Mouse (Mus musculus): Measurements from ENCODE around the gene Myrf. TPM values are rescaled to one million over a fixed set of nuclear protein-coding genes. Genes with fewer than 3 reads are reported as not detected.

The Myrf gene
- total RNA-seq (2021): 1 to 10 TPM; 1.6 to 1.8 TPM

DNA sequence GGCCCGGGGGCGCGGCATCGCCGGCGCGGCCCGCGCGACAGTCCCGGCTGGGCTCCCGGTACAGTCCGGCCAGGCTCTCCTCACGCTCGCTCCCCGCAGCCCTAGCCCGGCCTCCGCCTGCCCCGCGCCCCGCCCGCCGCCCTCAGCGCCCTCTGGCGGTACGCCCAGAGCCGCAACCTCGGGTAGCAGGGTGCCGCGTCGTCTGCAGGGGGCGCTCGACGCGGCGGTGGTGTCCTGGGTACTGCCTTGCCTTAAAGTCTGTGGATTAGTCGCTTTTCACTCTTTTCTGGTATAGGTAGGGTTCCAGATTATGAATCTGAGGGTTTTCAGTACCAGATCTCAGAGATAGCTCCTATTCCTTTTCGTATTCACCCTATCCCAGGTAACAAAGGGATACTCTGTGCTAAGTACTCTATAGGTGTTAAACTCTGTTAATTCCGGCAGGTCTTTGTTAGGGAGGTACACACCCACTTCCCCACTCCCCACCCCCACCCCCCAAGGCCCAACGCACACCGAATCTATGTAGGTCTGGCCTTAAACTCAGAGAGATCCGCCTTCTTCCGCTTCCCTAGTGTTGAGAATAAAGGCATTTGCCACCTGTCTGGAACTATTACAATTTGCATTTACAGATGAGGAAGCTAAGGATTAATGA, at the start of gene Myrf:
Myrf (minus strand) TSS at position 95 of the 652 bp plus-strand sequence.
- peak; percentile 76 for DNase-seq
- intact Hi-C loops (cut with DNase I): no loop called here

DNA sequence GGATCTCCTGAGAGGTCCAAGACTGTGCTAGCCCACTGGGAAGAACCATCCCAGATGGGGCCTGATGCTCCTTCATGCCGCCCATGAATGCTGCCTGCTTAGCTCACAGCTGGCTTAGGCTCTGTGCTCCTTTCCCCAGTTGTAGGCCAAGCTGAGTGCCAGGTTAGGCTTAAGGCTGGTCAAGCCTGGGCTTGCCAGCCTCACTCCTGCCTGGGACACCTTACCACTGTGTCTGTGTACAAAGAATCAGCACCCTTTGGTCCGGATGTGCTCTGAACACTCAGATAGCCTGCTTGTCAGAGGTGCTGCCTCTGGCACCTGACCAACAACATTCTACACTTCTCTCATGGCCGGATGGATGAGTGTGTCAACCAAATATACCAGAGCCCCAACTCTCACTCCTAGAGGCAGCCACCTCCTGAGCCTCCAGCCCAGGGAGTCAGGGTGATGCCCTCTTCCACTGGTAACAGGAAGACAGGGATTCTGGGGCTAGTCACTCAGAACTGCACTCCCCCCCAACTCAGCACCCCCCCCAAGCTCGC, 49.1 kb upstream of the Myrf start:
- intact Hi-C loops (cut with DNase I): no loop called here
- no peak for DNase-seq

DNA sequence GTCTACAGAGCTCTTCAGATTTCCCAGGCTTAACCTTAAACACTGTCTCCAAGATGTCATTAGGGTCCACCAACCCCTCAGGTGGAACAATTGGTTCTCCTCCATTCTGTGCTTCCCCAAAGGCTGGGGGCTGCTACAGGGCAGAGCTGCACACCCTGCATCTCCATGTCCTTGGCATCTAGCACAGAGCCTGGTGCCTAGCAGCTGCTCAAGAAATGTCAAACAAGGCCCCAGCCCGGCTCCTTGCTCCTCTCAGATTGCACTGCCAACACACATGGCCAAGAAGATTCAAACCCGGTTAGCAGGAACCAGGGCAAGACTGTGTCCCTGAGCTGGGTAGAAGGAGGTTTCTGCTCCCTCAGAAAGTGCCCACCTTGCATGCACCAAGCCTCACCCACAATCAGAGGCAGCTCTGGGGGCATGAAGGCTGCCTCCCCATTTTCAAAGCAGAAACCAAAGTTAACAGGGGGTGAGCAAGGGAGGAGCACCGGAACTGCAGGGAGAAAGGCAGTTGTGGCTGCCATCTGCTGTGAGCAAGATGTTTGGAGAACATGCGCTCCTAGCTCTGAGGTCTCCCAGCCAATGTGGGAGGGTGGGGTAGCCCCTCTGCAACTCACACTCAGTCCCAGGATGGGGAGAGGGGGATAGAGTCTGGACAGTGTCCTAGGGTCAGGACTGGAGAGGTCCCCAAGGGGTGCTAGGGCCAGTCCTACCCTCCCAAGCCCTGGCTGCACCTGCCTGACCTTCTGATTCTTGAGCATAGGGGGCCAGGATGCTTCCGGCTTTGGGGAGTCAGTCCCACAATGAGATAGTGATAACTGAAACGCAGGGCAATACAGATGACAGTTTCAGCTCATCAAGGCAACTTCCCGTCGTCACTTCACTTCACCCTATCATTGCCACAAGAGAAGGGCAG, 47.8 kb upstream of the Myrf start:
- DNase-seq: no peak
- intact Hi-C loops (cut with DNase I): no loop called here

DNA sequence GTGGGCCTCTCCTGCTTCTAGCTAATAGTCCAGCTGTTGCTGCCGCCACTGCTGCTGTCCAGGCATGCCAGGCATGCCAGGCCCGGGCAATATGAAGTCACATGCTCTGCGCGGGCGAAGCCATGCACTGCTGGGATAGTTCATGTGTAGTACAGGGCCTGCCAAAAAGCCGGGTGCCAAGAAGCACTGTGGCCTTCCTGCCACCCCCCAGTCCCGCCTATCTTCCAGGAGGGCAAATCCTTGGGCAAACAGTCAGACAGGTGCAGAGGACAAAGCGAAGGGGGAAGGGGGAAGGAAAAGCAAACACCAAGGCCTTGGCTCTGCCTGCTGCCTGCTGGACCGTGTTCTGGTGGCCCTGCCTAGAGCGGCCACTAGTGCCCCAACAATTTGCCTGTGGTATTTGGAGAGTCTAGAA, 45.9 kb upstream of the Myrf start:
- no peak for DNase-seq
- intact Hi-C loops (cut with DNase I): no loop called here

DNA sequence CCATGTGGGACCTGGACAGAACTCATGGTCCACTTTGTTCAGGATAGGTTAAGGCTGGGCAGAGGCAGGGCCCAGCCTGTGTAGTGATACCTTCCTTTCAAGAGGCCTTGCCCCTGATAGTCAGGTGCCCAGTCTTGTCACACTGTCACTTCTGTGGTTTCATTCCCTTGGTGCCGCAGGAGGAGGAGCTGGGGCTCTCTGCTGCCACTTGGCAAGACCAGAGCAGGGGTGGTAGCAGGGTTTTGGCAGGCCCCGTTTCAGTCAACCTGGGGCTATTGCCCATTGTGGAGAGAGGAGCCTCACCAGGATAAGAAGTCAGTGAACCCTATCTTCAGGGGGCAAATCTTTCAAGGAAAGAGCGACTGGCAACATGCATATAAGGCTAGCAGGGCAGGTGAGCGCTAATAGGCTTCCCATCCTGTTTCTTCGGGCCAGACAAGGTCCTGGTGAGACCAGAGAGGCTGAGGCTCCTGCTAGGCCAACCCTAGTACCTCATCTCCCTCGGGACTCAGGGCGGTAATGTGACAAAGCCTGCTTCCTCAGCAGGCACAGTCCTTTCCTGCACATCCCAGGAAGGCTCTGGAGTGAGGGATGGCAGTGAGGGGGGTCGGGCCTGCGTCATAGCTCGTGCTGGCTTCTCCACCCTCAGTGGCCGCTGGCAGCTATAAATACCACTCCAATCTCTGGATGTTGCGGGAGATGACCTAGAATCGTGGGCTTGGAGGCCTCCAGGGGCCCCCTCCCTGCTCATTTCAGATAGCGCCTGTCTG, 40.4 kb upstream of the Myrf start:
- DNase-seq: no peak
- intact Hi-C loops (cut with DNase I): no loop called here

DNA sequence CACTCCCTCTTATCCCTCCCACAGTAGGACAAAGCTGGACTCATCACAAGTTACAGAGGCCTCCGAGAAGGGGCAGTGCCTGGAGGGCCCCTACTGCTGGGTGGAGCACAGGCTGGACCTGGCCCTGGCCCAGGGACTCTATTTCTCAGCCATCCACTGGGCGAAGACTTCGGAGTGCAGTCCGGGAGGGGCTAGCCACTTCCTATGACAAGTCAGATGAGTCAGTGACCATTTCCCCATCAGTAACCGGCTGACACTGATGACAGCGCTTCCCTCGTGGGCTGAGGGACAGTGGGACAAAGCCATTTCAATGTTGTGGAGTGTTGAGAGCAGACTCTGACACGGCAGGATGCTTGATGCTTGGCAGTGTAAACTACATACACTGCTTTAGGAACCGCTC, 39.1 kb upstream of the Myrf start:
- intact Hi-C loops (cut with DNase I): no loop called here
- no peak for DNase-seq

DNA sequence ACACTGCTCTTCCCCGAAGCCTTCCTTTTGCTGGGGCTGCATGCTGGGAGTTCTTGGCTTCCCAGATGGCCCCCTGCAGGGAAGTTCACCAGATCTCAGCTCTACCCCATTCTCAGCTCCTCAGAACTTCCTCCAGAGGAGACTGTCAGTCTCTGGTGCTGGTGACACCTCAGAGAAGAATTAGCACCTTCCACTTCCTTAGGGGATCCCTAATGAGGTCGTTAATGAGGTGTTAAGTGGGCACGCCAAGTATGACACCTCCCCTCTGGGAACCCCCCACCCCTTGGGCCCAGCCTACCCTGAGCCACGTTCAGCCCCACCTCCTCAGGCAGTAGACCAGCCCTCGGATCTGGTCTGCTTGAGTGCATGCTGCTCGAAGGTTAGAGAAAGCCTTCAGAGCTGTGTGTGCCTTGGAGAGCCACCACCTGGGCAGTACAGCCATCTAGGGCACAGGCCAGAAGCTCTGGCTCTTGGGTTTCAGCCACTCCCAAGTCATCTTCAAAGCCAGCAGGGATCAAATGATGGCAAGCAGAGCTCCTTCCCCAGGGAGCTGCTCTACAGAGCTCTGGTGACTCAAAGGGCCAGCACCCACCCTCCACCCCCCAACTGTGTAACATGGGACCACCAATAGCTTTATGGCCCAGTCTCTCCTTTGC, 38.2 kb upstream of the Myrf start:
- intact Hi-C loops (cut with DNase I): no loop called here
- no peak for DNase-seq

DNA sequence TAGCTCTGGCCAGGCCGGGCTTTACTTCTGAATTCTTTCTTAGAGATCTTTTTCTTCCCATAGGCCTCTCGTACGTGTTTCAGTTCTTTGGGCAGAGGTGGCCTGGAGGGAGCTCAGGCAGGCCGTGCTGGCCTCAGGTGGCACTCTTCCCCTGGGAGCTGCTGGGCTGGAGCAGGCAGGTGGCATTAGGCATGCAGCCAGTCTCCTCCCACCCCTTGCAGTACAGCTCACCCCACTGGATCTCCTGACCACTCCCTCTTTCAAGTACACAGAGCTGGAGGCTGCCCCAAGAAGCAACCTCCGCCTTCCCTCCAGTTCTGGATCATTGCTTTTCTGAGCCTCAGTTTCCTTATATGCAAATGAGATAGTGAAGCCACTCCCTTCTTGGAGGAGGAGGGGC, 37.2 kb upstream of the Myrf start:
- intact Hi-C loops (cut with DNase I): no loop called here
- no peak for DNase-seq

DNA sequence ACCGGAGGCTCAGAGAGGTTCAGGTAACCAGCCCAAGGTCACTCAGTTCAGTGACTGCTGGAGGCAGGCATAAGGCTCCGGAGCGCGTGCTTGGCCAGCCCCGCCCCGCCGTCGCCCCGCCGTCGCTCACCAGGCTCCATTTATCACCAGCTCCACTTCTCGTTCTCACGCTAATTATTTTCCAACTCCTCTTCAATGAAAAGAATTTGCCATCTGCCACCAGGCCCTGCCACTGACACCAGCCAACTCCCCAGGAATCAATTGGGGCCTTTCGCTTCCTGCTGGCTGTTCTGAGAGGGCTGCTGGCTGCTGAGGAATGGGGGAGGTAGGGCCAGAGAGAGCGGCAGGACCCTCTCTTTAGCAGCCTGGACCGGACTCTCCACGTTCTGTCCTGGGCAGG, 36.8 kb upstream of the Myrf start:
- peak; percentile 59 for DNase-seq

DNA sequence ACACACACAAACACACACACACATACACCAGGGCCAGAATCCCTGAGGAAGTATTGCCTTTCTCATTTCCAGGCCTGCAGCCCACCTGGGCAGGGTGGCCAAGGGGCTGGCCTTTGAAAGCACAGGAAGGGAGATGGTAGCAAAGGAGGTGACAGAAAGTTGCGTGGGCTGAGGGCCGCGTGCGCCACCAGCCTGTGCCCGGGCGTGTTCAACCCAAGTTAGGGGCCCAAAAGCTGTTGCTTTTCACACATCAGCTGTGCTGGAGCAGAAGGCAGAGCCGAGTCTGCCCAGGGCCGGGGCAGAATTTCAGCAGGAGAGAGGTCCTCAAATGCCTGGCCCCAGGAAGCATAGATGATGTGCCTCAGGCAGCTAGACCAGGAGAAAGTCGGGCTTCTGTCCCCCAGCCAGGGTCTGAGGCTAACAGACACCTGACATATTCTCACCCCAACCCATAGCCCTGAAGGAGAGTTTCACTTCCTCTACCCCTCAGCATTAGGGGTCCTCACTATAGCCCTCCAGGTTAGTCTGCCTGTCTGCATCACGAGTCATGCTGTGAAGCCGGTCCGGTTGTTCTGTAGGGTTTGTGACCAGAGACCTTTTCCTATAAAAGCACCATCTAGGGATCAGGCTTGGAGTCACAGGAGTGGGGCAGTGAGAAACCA, 36.1 kb upstream of the Myrf start:
- intact Hi-C loops (cut with DNase I): no loop called here

More for the DNA sequence above, 36.8 kb upstream of the Myrf start:
- intact Hi-C loops (cut with DNase I): no loop called here

DNA sequence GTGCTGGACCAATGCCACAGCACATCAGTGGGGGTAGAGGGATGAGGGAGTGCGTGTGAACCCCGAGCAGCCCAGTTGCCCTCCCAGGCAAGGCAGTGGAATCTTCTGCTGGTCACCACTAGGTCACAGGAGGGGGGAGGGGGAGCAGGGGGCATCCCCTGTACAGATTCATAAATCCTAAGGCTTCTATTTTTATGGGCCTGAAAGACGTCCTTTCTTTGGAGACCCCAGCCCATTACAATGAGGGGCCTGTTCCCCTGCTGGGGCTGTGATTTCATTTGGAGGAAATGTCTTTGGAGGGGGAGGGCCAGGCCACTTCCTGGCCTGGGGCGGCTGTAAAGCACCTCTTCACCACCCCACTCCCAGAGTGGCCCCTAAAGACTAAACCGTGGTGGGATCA, 33.5 kb upstream of the Myrf start:
- intact Hi-C loops (cut with DNase I): no loop called here
- DNase-seq: no peak

More for the DNA sequence above, 36.1 kb upstream of the Myrf start:
- DNase-seq: no peak

DNA sequence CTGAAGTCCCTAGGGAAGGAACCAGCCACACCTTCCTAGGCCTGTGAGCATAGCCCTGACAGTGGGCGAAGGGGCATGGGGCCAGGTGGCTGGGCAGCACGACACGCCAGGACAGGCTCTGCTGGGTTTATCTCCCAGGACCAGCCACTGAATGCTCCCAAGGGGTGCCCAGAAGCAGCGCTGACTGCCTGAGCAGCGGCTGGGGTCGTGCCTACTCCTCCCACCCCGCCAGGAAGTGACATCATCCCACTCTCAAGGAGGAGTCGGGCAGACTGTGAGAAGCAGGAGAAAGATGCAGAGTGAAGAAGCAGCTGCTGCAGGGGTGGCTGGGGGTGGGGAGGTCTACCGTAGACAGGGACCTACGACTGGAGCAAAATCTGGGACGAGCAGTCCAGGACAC, 32.2 kb upstream of the Myrf start:
- no peak for DNase-seq
- intact Hi-C loops (cut with DNase I): no loop called here

DNA sequence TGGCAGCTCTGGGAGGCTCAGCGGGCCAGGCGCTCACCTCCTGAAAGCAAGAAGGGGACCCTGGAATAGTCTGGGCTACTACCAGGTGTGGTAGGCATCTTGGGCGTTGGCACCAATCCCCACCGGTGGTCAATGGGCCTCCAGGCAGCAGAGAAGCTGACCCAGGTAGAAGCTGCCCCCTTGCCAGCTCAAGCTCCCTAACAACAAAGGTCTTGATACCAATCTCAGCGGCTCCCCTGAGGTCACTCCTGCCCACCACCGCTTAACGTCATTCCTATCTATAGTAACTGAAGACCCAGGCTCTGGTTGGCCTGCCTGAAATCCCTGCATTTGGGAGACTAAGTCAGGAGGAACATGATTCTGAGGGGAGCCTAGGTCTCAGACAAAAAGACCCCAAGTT, 31.0 kb upstream of the Myrf start:
- DNase-seq: no peak
- intact Hi-C loops (cut with DNase I): no loop called here

DNA sequence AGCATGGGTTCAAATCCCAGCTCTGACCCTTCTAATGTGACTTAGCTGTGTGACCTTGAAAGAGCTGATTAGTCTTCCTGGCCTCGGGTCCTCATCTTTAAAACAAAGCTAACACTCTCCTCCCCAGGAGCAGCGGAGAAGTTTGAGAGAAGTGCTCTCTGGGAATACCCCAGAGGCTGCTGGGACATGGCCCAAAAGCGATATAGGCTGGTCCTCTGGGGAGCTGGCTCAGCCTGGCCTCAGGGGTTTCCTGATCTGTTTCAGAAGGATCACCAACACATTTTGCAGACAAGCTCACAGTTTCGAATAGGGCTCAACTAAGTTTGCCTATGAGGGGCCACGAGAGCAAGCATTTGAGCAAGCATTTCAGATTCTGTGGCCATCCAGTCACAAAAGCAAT, 29.8 kb upstream of the Myrf start:
- intact Hi-C loops (cut with DNase I): no loop called here
- no peak for DNase-seq

DNA sequence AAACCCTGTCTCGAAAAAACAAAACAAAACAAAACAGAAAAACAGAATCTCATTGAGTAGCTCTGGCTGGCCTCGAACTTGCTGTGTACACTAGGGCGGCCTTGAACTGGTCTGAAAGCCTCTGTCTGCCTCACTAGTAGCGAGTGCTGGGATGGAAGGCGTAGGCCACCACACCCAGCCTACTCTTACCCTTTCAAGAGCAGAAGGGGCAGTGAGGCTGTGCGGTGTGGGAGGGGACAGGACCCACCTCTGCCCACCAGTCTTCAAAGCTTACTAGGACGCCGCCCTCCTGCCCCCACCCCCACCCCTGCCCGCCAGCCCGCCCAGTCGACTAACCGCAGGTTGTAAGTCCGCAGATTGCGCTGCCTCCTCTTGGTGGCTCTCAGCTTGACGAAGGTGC, 28.3 kb upstream of the Myrf start:
- intact Hi-C loops (cut with DNase I): loop anchor here (5.0 kb wide), 1 partner anchor 38 kb away; no protein-coding TSS in a partner anchor
- DNase-seq: no peak

DNA sequence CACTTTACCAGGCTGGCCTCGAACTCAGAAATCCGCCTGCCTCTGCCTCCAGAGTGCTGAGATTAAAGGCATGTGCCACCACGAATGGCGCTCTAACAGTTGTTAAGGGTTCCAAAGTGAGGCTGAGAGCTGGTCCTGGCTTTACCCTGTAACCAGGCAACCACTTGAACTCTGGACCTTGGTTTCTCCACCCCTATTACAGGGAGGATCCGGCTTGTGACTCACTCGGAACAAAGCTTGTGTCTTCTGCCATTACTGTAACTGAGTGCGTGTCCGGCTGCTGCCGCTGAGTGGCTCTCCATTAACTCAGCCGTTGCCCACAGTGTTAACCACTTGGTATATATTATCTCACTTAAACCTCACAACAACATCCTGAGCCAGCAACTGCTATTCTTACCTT, 27.4 kb upstream of the Myrf start:
- intact Hi-C loops (cut with DNase I): loop anchor here (5.0 kb wide), 1 partner anchor 39 kb away; no protein-coding TSS in a partner anchor
- no peak for DNase-seq

DNA sequence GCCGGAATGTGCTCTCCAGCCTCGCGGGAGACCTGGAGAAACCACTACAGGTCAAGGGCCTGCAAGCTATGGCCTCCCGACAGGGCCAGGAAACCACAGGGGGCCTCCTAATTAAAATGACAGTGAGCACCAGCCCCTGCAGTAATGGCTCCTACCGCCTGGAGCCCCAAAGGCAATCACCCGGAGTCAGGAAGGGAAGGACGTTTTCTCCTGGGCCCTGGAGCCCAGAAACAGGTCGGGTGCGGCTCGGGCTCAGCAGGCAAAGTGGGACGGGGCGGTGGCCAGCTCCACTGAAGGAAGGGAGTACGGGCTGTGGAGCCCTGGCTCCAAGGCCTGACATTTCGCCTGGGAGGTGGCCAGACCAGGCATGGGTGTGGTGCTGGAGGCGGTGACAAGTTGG, 26.5 kb upstream of the Myrf start:
- no peak for DNase-seq
- intact Hi-C loops (cut with DNase I): loop anchor here (5.0 kb wide), 1 partner anchor 40 kb away; no protein-coding TSS in a partner anchor

DNA sequence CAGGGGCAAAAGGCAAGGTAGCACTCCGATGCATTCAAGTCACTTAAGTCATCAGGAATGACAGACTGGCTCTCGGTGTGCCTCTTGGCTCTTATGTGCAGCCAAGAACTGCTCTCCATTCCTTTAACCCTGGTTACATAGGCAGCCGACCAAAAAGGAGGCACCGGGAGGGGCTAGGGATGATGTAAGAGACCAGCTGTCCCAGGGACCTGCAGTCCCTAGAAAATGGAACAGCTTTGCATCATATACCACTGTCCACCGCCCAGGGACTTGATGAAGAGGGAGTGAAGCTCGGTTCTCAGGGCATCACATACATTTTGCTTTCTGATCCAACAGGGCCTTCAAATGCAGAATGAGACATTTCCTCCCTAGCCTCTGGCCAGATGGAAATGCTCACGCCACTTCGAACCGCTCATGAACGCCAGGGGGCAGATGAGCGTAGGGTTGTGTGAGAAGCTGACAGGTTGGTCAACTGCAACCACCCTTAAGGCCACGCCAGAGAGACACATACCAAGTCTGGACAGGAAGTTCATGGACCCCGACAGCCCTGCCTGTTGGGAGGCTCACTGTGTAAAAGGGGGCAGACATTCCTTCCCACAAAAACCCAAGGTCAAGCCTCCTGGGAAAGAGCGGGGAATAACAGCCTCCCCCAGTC, 25.8 kb upstream of the Myrf start:
- intact Hi-C loops (cut with DNase I): loop anchor here (5.0 kb wide), 1 partner anchor 41 kb away; no protein-coding TSS in a partner anchor
- peak; percentile 73 for DNase-seq

DNA sequence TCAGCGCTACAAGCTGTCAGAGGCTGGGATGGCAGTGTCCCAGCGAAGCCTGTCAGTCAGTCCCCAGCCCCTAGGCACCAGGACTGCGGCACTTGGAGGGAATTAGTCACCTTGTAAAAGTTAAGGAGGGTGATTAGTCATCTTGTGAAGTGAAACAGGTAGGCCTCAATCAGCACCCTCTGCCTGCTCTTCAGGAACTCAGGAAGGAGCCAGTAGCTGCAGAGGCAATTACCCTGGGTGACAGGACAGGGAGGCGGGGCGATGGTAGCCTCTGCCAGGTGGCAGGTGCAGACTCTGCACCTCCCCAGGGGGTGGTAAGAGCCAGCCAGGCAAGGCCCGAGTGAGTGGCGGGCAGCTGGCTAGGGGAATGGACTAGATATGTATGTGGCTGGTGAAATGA, 20.8 kb upstream of the Myrf start:
- intact Hi-C loops (cut with DNase I): no loop called here

More for the DNA sequence above, 20.8 kb upstream of the Myrf start:
- no peak for DNase-seq

Data from left cerebral cortex, postnatal 4 days (tissue).